Mouse (Mus musculus) heart, postnatal 0 days (tissue): Measurements from ENCODE around the gene Ttll13.

Experiments used
- CTCF ChIP-seq: IDR thresholded peaks from 2 replicates; pipeline ENCODE4 v1.5.1; 2016; ENCODE audit warnings: antibody characterized with exemption, control low read depth, low read depth
- EP300 ChIP-seq: IDR thresholded peaks from 2 replicates; pipeline ENCODE4 v1.6.1; 2016; ENCODE audit warnings: antibody characterized with exemption, low read depth

DNA sequence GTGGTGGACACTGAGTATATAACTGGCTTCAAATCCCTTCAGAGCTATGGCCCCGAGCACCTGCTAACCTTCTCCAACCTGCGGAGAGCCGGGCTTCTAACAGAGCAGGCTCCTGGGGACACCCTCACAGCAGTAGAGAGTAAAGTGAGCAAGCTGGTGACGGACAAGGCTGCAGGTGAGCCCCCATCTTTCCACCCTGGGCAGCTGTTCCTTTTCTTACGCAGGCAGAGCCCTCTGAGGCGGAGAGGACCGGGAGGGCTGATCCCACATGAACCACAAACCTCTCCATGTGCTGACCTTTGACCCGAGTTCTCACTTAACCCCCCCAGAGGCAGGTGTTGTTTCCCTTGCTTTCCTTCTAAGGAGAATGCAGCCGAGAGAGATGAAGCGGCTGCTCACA, 41.6 kb downstream of the Ttll13 start:
- TF ChIP-seq CTCF (no peak), EP300 (no peak)
